Mouse (Mus musculus) CH12.LX (cell line): ENCODE measurements around the gene Grip1.

Experiments used
- CTCF ChIP-seq, 2 experiments: IDR thresholded peaks in 1 of 2; conservative IDR thresholded peaks in 1 of 2; 2 replicates each; pipeline ENCODE4 v1.5.1; 2011 to 2012; ENCODE audit warnings: low read depth in 2 of 2, low read length in 2 of 2, improper control_type of control experiment in 1 of 2, inconsistent platforms in 1 of 2, mild to moderate bottlenecking in 1 of 2, moderate library complexity in 1 of 2
- ETS1 ChIP-seq: conservative IDR thresholded peaks from 2 replicates; pipeline ENCODE4 v1.6.1; 2012; ENCODE audit warnings: low read depth, mild to moderate bottlenecking, inconsistent platforms, low read length, improper control_type of control experiment, moderate library complexity
- POLR2A ChIP-seq: IDR thresholded peaks from 2 replicates; pipeline ENCODE4 v1.6.1; 2011; ENCODE audit warnings: low read depth, mild to moderate bottlenecking, improper control_type of control experiment, low read length
- RAD21 ChIP-seq: IDR thresholded peaks from 2 replicates; pipeline ENCODE4 v1.6.1; 2011; ENCODE audit warnings: low read depth, mild to moderate bottlenecking, low read length, improper control_type of control experiment, moderate library complexity
- RCOR1 ChIP-seq: conservative IDR thresholded peaks from 2 replicates; pipeline ENCODE4 v1.6.1; 2012; ENCODE audit warnings: low read depth, mild to moderate bottlenecking, inconsistent platforms, low read length, improper control_type of control experiment
- ZC3H11A ChIP-seq: IDR thresholded peaks from 2 replicates; pipeline ENCODE4 v1.6.1; 2012; ENCODE audit warnings: low read depth, mild to moderate bottlenecking, inconsistent platforms, low read length, improper control_type of control experiment
- ZNF384 ChIP-seq: IDR thresholded peaks from 2 replicates; pipeline ENCODE4 v1.6.1; 2012; ENCODE audit warnings: low read depth, low read length, improper control_type of control experiment, inconsistent platforms

- TF ChIP-seq POLR2A (no peak), CTCF (conservative IDR thresholded peaks at IDR 0.05 in 1 of 2, IDR thresholded peaks at IDR 0.05 in 1 of 2; ENCODE audit: low read depth in 2 of 2, low read length in 2 of 2) (no peak), RCOR1 (no peak), RAD21 (no peak), ZC3H11A (no peak), ZNF384 (no peak), ETS1 (no peak)
These were observed 474.3 kb downstream of the Grip1 start for GRCm38 (mm10) chr10:119927963-119928362.
